17 mouse cellular contexts compared by ENCODE assay signal in the genomic region with DNA sequence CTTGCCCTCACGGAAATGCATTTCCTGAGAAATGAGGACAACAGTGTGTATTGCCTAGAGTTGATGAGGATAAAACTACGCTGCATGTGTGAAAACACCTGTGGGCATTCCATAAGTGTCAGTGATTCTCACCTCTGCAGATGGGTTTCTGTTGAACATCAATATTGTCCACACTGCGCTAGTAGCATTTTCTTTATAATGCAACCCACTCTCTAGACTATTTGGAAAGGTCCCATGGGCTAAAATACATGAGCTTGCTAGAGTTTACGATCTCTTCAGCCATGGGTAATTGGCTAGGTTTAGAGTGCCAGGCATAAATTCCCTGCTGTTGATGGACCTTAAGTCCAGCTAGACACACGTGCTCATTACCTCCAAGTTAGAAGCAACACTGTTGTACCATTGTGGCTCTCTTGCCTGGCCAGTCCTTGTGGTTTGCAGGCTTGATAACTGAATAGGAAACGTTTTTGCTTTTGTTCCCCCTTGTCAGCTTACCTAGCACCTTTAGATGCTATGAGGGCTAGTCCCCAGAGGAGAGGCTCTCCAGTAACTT.
"Had no signal": no experiment of that assay in that cellular context is flagged by ENCODE, and none has a peak within 500 bp of the region (broad histone marks: within the 10 kb centered on the region; RNA-seq: fewer than 3 reads in every experiment).

No protein-coding gene starts in this region.

- H3K27ac ChIP-seq: midbrain, embryonic 10.5 days; midbrain, embryonic 12.5 days; neural tube, embryonic 13.5 days; neural tube, embryonic 15.5 days; stomach, embryonic 15.5 days; stomach, postnatal 0 days had no signal

- H3K4me2 ChIP-seq: lung, embryonic 14.5 days; midbrain, embryonic 12.5 days; neural tube, embryonic 13.5 days; neural tube, embryonic 15.5 days; stomach, embryonic 15.5 days had no signal

- DNase-seq: lung, adult 18-20 months; lung, embryonic 14.5 days; lung, postnatal 10 days; lung, postnatal 4 days; midbrain, embryonic 14.5 days; right cerebral cortex, postnatal 14 days; thymus, adult 2 months; thymus, postnatal 25 days; thymus, postnatal 4 days had no signal

- H3K9me3 ChIP-seq: midbrain, embryonic 12.5 days; stomach, embryonic 15.5 days had no signal

- H3K36me3 ChIP-seq: midbrain, embryonic 10.5 days; midbrain, embryonic 12.5 days; neural tube, embryonic 13.5 days; neural tube, embryonic 15.5 days; stomach, embryonic 15.5 days had no signal

- H3K9ac ChIP-seq: lung, embryonic 14.5 days; midbrain, embryonic 12.5 days; neural tube, embryonic 13.5 days; neural tube, embryonic 15.5 days; stomach, embryonic 15.5 days had no signal

- H3K27me3 ChIP-seq: midbrain, embryonic 12.5 days; neural tube, embryonic 13.5 days; neural tube, embryonic 15.5 days; stomach, embryonic 15.5 days had no signal

- ATAC-seq: midbrain, embryonic 16.5 days had no signal

- H3K4me3 ChIP-seq: midbrain, embryonic 10.5 days; midbrain, embryonic 12.5 days; myocyte; neural tube, embryonic 13.5 days; neural tube, embryonic 15.5 days; stomach, embryonic 15.5 days had no signal

- H3K4me1 ChIP-seq: midbrain, embryonic 10.5 days; midbrain, embryonic 12.5 days; neural tube, embryonic 13.5 days; neural tube, embryonic 15.5 days; stomach, embryonic 15.5 days had no signal
